Mouse (Mus musculus): Measurements from ENCODE around the gene Pcbp2.

Gene Pcbp2

GRCm38 (mm10) chr15:102528396-102528795 lies 58.1 kb downstream of the Pcbp2 start:
- no peak for DNase-seq

GRCm38 (mm10) chr15:102530566-102530965 lies 60.2 kb downstream of the Pcbp2 start:
- no peak for DNase-seq

GRCm38 (mm10) chr15:102531586-102531985 lies 61.2 kb downstream of the Pcbp2 start:
- no peak for DNase-seq

GRCm38 (mm10) chr15:102532106-102532900 lies 62.0 kb downstream of the Pcbp2 start:
- DNase-seq, result peak in 1 of 2 experiments; percentile 69

- DNase-seq, result no peak
Measured at GRCm38 (mm10) chr15:102533926-102534325, 63.6 kb downstream of the Pcbp2 start.

- peak; percentile 76 to 91 for DNase-seq
Measured at GRCm38 (mm10) chr15:102544801-102545200, 74.5 kb downstream of the Pcbp2 start.

GRCm38 (mm10) chr15:102546246-102546645 lies 75.9 kb downstream of the Pcbp2 start:
- no peak for DNase-seq

GRCm38 (mm10) chr15:102546677-102547427 lies 76.5 kb downstream of the Pcbp2 start:
- DNase-seq, result peak; percentile 99

- DNase-seq, result peak; percentile 94 to 97
Measured at GRCm38 (mm10) chr15:102547478-102547877, 77.1 kb downstream of the Pcbp2 start.

Measured in cerebellum, postnatal 14 days (tissue).